Mouse (Mus musculus) heart, postnatal 25 days (tissue): Measurements from ENCODE around the gene Serpinf2. TPM values are rescaled to one million over a fixed set of nuclear protein-coding genes. Genes with fewer than 3 reads are reported as not detected.
"Not testable (repeated sequence)": the region's sequence is repeated elsewhere in the genome, so short reads cannot be mapped to it uniquely, and the experiment has no call there.

ENCODE experiments used
- DNase-seq: peaks from one replicate; pipeline ENCODE4 v3.0.0; 2022; ENCODE audit warnings: low spot score
- intact Hi-C: fragments of 180-260 bp; cut with DNase I; formaldehyde crosslinking; loops from one replicate; pipeline ENCODE4 v1.15.1; 2025
- total RNA-seq, 2 experiments: library from RNA; stranded (reverse); gene quantifications; 2 replicates each; pipeline ENCODE4 v1.2.3; 2021

Serpinf2 gene
- total RNA-seq, 2 experiments from 2014 or later, result not detected

- DNase-seq, result peak; percentile 86
- intact Hi-C loops, result loop anchor here (1.0 to 5.0 kb wide), 2 partner anchors 50 to 113 kb away; partner anchors contain the start of genes Rilp, Rpa1 and Smyd4
These were observed 20.9 kb upstream of the Serpinf2 start for GRCm38 (mm10) chr11:75460103-75460843.

GRCm38 (mm10) chr11:75459751-75460102, 20.3 kb upstream of the Serpinf2 start:
- DNase-seq, result no peak
- intact Hi-C loops, result loop anchor here (1.0 to 5.0 kb wide), 2 partner anchors 51 to 112 kb away; partner anchors contain the start of genes Rilp, Rpa1 and Smyd4

GRCm38 (mm10) chr11:75459141-75459711, 19.8 kb upstream of the Serpinf2 start:
- intact Hi-C loops, result no loop called here
- no peak for DNase-seq

- DNase-seq, result peak; percentile 40
- intact Hi-C loops, result no loop called here
These were observed 19.2 kb upstream of the Serpinf2 start for GRCm38 (mm10) chr11:75458628-75459041.

GRCm38 (mm10) chr11:75458169-75458568, 18.8 kb upstream of the Serpinf2 start:
- intact Hi-C loops, result no loop called here
- no peak for DNase-seq

- no peak for DNase-seq
- intact Hi-C loops, result no loop called here
These were observed 17.1 kb upstream of the Serpinf2 start for GRCm38 (mm10) chr11:75456440-75456871.

- not testable (repeated sequence) for DNase-seq
These were observed 16.6 kb upstream of the Serpinf2 start for GRCm38 (mm10) chr11:75455971-75456370.

GRCm38 (mm10) chr11:75455041-75455736, 15.8 kb upstream of the Serpinf2 start:
- intact Hi-C loops, result no loop called here
- DNase-seq, result no peak

More at GRCm38 (mm10) chr11:75455971-75456370, 16.6 kb upstream of the Serpinf2 start:
- intact Hi-C loops, result not testable (repeated sequence)

GRCm38 (mm10) chr11:75453991-75454930, 14.9 kb upstream of the Serpinf2 start, which contains the start of gene Wdr81:
Wdr81 (minus strand) TSS chr11:75454717.
- intact Hi-C loops, result no loop called here
- peak; percentile 81 for DNase-seq

GRCm38 (mm10) chr11:75452812-75453557, 13.6 kb upstream of the Serpinf2 start:
- DNase-seq, result no peak
- intact Hi-C loops, result no loop called here

- intact Hi-C loops, result no loop called here
- DNase-seq, result no peak
These were observed 12.7 kb upstream of the Serpinf2 start for GRCm38 (mm10) chr11:75452081-75452480.

- DNase-seq, result no peak
- intact Hi-C loops, result no loop called here
These were observed 11.5 kb upstream of the Serpinf2 start for GRCm38 (mm10) chr11:75450936-75451335.

- DNase-seq, result no peak
- intact Hi-C loops, result no loop called here
These were observed 11.0 kb upstream of the Serpinf2 start for GRCm38 (mm10) chr11:75450304-75450908.

- intact Hi-C loops, result no loop called here
- DNase-seq, result no peak
These were observed 10.3 kb upstream of the Serpinf2 start for GRCm38 (mm10) chr11:75449695-75450094.

- intact Hi-C loops, result no loop called here
- DNase-seq, result no peak
These were observed 9.2 kb upstream of the Serpinf2 start for GRCm38 (mm10) chr11:75448575-75448974.

- DNase-seq, result no peak
- intact Hi-C loops, result no loop called here
These were observed 4.3 kb upstream of the Serpinf2 start for GRCm38 (mm10) chr11:75443711-75444110.

- intact Hi-C loops, result no loop called here
- DNase-seq, result no peak
These were observed 2.2 kb upstream of the Serpinf2 start for GRCm38 (mm10) chr11:75441601-75442000.

- no peak for DNase-seq
- intact Hi-C loops, result no loop called here
These were observed 1.6 kb upstream of the Serpinf2 start for GRCm38 (mm10) chr11:75441034-75441433.

- no peak for DNase-seq
- intact Hi-C loops, result no loop called here
These were observed 560 bp upstream of the Serpinf2 start for GRCm38 (mm10) chr11:75439951-75440350.
